Mouse (Mus musculus) heart, postnatal 25 days (tissue): ENCODE data around the gene Pyy. TPM values are rescaled to one million over a fixed set of nuclear protein-coding genes. Genes with fewer than 3 reads are reported as not detected.

Source experiments
- DNase-seq: peaks from one replicate; pipeline ENCODE4 v3.0.0; 2022; ENCODE audit warnings: low spot score
- intact Hi-C: fragments of 180-260 bp; cut with DNase I; formaldehyde crosslinking; loops from one replicate; pipeline ENCODE4 v1.15.1; 2025
- total RNA-seq, 2 experiments: library from RNA; stranded (reverse); gene quantifications; 2 replicates each; pipeline ENCODE4 v1.2.3; 2021

The Pyy gene
- total RNA-seq, 2 experiments from 2014 or later, result not detected

DNA sequence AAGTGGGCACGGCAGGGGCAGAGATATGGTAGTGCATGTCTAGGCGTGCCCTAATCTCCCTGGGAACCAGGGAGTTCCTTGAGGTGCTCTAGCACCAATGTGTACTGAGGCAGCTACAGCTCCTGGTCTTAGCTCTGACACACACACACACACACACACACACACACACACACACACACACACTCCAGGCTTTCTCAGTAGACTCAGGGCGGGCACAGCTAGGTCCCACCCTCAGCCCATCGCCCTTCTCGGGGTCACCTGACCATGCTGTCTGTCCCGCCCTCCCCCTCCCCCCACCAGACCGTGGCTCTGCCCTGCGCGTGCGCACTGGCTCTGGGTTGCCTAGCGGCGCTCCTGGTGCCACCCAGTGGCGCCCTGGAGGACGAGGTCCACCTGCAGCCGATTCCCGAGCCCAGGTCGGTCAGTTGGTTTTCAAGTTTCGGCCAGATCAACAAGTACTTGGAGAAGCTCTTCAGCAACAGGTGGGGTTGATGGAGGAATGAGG, 10.7 kb downstream of the Pyy start:
- no peak for DNase-seq
- intact Hi-C loops, result no loop called here

DNA sequence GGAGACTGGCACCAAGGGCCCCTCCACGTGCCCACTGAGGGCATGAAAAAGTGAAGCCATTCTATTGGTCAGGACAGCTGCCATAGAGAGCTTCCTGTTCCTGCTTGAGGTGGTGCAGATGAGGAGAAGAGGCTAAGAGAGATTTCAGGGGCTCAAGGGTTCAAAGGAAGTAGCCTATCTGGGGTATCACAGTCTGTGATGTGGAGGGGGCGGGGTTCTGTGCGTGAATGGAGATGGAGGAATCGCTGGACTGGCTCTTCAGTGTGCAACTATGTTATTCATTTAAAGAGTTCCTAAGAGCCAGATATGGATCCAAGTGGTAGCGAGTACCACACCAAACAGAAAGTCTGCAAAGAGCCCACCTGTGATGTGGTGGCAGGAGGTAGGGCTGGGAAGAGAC, 11.2 kb downstream of the Pyy start:
- no peak for DNase-seq
- intact Hi-C loops, result no loop called here

DNA sequence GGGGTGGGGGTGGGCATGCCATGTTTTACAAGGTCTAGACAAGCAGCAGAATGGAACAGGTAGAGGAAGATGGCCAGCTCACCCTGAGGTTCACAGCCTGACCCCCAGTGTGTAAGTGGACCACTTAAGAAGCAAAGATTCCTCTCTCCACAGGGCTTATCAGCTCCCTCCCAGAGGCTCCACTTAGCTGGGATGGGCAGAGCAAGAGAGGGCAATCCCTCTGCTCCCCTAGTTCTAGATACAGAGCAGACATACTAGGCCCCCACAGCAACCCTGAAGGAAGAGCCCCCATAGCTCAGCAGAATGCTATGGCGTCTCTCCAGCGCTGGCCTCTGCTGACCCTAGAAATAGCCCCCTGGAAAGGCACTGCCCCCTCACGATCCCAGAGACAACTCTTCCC, 12.0 kb downstream of the Pyy start:
- intact Hi-C loops, result no loop called here

DNA sequence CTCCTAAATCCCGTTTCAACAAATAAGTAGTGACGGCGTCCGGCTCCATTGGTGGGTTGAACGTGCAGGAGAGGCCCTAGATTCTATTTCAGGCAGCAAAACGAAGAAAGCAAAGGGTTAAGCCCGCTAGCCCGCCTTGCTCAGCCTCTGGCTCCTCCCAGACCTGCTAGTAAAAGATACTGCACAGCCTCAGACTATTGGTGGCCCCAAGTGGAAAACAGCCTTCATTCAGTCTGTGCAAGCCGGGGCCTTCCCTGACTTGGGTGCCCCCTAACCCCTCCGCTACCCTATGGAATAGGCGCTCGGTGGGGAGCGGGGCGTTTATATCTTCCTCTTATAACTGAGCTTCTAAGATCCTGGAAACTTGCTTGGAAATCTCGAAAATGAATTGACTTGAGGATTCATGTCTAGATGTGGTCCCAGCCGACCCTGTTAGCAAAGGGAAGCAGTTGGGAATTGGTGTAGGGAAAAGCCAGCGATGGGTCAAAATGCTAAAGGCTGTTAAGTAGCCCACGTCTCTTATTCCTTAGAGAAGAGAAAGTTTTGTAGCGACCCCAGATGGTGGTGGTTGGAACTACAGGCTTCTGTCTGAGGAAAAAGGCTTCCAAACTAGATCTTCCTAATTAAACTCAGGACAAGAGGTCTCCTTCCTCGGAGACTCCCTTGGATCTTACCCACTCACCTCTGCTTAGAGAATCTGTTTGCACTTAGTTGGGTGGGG, 18.4 kb downstream of the Pyy start:
- no peak for DNase-seq
- intact Hi-C loops, result loop anchor here (2.0 kb wide), 1 partner anchor 28 kb away; no protein-coding TSS in a partner anchor

More for the DNA sequence above, 12.0 kb downstream of the Pyy start:
- no peak for DNase-seq

DNA sequence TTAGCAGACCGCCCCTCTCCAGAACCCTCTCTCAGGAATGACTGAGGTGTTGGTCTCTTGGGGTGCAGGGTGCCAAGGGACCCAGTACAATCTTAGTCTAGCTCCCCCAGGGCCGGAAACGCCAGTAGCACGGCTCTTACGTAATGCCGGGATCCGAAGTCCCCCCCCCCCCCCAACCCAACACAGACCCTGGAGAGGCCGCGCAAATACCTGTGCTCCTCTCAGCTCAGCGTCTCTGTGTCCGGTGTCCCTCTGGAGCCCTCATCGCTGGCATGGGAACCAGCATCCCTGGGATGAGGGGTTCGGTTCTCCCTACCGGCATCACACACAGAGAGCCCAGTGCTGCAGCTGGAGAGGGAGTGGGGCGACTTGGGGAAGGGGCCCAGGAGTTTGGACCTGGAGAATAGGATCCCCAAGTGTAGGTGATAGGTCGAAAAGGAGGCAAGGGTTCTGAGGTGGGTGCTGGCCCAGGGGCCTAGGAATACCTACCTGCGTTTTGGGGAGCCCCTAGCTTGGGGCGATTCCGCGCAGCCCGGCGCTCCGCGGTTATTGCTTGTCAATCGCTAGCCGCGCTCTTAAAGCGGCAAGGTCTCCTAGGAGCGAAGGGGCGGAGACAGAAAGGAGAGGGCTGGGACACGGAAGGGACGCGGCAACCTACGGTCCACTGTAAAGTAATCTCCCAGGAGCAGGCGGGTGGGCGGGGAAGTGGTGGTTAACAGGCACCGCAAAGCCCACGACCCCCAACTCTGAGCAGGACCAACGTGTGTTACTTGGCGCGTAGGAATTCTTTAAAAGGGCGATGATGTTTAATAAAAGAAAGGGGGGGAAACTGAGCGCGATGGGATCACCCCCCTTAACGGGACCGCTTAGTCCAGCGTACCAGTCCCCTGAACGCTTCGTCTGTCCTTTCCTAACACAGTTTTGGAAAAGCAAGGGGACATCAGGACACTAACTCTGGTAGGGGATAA, 19.4 kb downstream of the Pyy start, which contains the start of gene Mpp2:
Gene Mpp2 (minus strand): TSS at position 585 of the 968 bp plus-strand sequence.
- intact Hi-C loops, result loop anchor here (2.0 kb wide), 1 partner anchor 27 kb away; no protein-coding TSS in a partner anchor
- peak; percentile 39 for DNase-seq

DNA sequence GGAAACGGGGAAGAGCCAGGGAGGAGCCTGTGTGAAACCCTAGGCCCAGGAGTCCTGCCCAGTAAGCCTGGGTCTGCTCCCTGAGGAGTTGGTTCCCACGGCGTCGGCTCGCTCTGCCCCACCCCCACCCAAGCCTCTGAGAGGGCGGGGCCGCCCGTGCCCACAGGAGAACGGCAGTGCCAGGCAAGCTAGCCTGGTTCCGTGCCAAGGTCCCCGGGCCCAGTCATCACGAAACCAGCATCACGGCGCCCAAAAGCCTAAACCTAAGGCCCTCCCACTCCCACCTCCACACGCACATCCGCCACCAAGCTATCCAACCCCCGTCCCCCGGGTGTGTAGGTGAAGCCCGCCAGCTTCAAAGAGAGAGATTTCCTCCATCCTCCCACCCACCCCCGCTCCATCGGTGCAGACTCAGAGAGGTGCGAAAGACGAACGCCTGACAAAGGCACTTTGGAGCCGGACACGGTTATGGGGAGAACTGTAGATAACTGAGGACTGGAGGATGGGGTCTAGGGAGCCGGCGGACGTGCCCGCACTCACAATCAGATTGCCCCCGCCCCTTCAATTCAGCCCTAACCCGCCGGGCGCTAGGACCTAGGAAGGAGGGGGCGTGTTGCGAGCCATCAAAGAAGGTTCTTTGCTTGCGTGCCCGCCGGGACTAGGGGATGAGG, 20.4 kb downstream of the Pyy start:
- intact Hi-C loops, result no loop called here
- DNase-seq, result peak; percentile 41

DNA sequence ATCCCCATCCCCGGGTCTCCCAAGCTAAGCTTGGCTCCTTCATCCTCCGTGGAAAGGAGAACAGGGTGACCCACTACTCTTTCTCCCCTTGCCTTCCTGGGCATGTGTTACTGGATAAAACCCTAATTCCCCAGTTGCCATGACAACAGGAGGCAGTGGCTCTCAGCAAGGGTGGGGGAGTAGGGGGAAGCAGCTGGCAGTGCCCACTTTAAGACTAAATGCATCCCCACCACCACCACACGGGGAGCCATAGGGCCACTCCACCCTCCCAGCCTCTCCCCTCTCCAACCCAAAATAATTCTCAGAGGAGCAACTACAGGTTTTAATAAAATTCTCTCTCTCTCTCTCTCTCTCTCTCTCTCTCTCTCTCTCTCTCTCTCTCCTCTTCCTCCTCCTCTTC, 21.3 kb downstream of the Pyy start:
- no peak for DNase-seq
- intact Hi-C loops, result no loop called here

DNA sequence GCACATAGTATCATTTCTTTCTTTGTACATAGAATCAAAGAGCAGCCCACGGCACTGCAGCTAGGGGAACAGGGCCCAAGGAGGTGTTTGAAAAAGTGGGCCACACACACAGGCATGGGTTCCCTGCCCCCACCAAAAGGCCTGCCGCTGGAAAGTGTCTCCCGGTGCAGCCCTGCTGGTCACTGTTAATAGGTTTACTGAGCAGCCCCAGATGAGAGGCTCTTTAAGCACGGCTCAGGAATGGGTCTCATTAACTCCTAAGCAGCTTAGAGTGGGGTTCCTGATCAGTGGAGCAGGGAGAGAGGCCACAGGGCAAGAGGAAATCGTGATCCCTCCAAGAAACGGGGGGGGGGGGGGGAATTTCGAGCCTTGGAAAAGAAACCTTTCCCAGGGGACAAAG, 23.5 kb downstream of the Pyy start:
- DNase-seq, result no peak
- intact Hi-C loops, result no loop called here

DNA sequence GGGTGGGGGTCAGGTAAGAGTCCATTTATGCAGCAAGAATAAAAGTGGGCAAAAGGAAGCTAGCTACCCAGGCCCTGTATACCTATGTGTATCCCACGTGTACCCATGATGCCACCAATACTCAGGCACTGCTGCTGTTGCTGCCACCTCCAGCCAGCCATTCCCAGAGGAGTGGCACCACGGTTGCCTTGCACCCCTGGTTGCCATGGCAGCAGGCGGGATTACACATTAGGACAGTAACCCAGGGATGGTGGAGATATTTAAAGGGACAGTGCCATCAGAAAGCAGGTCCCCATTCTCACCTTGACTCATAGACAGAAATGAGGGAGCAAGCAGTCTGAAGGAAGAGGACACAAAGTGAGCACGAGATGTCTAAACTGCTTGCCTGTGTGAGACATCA, 24.4 kb downstream of the Pyy start:
- DNase-seq, result no peak
- intact Hi-C loops, result no loop called here

DNA sequence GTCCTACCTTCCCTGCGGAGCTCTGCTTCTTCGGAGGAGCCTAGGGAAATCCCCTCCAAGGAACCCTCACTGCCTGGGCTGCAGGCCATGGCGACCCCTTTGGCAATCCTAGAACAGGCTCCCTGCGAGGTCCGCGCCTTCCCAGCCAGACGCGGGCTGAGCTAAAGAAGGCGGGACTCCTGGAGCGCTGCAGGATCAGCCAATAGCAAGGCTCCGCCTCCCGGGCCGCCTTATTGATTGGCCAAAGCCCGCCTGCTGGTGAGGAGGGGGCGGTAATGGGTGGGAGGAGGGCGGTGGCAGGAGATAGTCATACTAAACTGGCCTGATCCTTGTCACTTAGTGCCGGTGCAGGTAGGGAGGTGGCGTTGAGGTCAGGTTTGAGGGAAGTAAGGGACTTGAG, 25.3 kb downstream of the Pyy start:
- peak; percentile 42 for DNase-seq
- intact Hi-C loops, result no loop called here

DNA sequence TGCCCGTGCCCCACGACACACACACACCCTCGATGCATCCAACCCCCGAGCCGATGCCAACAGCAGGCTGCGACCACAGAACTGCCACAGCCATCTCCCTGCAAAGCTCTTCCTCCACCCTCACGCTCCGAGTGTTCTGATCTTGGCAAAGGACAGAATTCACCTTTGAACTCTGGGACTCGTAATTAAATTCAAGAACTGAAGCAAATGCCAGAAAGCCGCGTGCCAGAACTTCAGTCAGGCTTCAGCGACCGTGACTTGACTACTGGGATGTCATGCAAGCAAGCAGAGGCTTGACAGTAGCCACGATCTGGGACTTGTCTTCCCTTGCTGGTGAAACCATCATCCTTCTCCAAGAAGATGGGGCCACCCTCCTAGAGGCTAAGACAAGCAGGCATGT, 33.9 kb downstream of the Pyy start:
- intact Hi-C loops, result no loop called here
- no peak for DNase-seq

DNA sequence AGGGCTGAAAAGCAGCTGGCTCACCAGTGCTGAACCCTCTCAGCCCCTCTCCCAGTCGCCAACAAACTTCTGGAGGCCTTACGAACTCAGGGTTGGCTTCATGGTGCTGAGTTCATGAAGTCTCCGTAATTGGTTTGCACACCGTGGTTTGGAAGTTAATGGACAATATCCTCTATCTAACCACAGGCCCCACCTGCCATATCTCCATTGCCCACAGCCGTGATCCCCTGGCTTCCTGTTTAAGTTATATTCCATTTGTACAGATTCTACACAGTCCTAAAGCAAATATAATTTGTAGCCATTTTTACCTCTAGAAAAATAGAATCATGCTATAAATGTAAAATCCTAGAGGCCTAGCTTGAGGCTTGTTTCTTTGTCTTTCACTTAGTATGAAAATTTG, 34.9 kb downstream of the Pyy start:
- DNase-seq, result no peak
- intact Hi-C loops, result no loop called here

DNA sequence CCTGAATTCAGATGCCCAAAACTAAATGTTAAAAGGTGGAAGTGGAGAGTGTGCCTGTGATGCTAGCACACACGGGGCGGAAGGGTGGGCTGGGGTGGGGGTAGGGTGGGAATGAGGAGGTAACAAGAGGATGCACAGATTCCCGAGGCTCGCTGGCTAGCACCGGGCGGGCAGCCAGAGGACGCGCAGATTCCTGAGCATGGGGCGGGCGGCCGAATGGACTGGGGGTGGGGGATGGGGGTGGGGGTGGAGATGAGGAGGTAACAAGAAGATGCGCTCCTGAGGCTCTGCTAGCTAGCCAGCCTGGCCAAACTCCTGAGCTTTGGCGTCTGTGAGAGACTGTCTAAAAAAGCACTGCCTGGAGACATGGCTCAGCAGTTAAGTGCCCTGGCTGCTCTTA, 37.2 kb downstream of the Pyy start:
- DNase-seq, result no peak

DNA sequence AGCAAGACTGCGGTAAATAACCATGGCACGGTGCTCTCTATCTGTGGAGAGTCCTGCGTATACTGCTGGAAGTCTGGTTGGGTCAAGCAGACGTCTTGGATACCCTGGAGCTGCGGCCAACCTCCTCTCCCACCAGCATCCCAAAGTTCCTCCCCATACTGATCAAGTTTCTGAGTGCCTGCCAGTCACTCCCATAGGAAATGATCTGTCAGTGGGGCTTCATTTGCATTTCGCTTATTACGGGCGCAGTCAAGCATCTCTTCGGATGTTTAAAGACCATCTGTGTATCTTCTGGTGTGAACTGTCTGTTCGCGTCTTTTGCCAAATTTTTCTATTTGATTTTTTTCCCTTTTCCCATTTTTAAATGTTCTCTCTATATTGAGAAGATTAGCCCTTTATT, 38.0 kb downstream of the Pyy start:
- DNase-seq, result no peak
- intact Hi-C loops, result no loop called here

More for the DNA sequence above, 37.2 kb downstream of the Pyy start:
- intact Hi-C loops, result no loop called here

DNA sequence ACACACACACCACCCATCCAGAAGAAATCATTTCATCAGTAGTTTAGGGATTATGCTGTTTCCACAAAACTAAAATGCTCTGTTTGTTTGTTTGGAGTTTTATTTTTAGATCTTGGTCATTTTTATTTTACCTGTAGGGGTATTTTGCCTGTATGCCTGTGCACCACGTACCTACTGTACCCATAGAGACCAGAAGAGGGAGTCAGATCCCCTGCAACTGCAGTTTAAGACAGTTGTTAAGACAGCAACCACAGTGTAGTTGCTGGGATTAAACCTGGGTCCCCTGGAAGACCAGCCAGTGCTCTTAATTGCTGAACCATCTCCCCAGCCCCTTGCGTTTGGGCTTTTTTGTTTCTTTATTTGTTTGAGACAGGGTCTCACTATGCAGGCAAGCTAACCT, 38.7 kb downstream of the Pyy start:
- intact Hi-C loops, result no loop called here
- no peak for DNase-seq

DNA sequence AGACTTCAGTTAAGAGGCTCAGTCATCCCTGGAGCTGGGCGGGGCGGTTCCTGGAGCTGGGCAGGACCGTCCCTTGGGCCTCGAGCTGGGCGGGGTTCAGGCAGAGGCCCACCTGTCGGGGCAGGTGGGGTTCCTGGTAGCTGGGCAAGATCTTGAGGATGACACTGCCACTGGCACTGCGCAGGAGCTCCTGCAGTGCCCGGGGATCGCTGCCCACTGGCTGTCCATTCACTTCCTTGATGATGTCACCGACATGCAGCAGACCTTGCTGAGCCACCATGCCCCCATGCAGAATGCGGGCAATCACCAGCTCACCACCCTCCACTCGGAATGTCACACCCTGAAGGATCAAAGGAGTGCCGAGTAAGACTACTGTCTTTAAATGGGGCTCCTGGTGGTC, 44.6 kb downstream of the Pyy start:
- intact Hi-C loops, result loop anchor here (5.0 kb wide), 1 partner anchor 39 kb away; the partner anchor contains the start of gene Ppy
- DNase-seq, result no peak

DNA sequence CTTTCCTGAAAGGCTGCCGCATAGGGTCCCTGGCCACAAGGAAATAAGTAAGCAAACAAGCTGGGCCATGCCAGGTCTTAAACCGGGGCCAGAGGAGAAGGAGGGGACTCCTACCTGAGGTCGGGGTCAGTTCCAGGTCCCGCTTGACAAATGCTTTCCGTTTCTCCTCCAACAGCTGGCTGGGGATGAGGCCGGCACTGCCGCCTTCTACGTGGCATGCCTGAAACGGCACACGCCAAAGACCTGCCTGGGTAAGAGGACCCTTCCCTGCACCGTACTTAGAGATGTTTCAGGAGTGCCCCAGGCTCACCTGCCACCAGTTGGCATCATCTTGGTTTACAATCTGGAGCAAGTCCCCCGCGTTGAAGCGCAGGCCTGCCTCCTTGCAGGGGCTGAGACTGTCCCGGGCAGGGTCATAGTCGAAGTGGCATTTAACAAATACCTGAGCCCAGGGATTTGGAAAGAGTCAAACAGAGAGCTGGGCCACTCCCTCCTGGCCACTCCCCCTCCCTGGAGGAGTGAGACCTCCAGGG, 45.6 kb downstream of the Pyy start:
- no peak for DNase-seq
- intact Hi-C loops, result loop anchor here (2.0 to 5.0 kb wide), 3 partner anchors 27 to 77 kb away; partner anchors contain the start of genes Mpp2 and Ppy

DNA sequence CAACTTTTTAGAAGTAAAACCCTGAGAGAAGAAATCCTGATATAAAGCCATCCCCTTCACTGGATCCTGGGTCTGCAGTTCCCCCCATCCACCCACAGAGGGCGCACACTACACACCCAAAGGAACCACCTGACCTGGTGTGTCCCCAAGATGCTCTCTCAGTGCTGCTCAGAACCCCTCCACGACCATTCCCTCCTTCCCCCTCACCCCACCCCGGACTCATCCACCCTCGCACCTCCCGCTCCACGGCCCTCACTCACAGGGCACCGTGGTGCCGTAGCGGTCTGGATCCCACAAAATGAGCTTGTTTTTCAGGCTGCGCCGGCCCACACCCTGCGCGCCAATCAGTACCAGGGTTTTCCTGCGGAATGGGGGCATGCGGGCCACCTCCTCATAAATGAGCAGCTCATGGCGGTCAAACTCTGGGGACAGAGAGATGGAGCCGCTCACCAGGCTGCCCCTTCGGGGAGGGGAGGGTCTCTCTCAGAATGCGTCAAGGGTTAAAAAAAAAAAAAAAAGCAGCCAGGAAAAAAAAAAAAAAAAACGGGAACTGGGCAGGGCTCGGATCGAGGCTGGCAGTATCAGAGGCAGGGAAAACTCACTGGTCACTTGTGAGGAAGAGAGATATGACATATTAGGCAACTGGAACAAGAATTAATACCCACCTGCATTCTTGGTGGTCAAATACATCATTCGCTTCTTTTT, 46.2 kb downstream of the Pyy start:
- peak; percentile 43 for DNase-seq
- intact Hi-C loops, result loop anchor here (2.0 to 5.0 kb wide), 3 partner anchors 27 to 77 kb away; partner anchors contain the start of genes Mpp2 and Ppy
